Mouse (Mus musculus): ENCODE measurements around the gene Tmtc2. TPM values are rescaled to one million over a fixed set of nuclear protein-coding genes. Genes with fewer than 3 reads are reported as not detected.
"Not testable (repeated sequence)": the region's sequence is repeated elsewhere in the genome, so short reads cannot be mapped to it uniquely, and the experiment has no call there.

Tmtc2 gene
- polyA plus RNA-seq, 1 experiment from 2014 or later: 3.5 TPM

GRCm38 (mm10) chr10:105238291-105238690 is 336.0 kb downstream of the Tmtc2 start:
- not testable (repeated sequence) for H3K4me2 ChIP-seq; H3K36me3 ChIP-seq (ENCODE audit: control insufficient read depth, insufficient read depth, low read length); H3K27me3 ChIP-seq (replicated peaks; ENCODE audit: control insufficient read depth, insufficient read depth, low read length); H3K9ac ChIP-seq (ENCODE audit: low read depth, low read length); H3K4me3 ChIP-seq (ENCODE audit: low read depth, low read length); H3K9me3 ChIP-seq (ENCODE audit: control insufficient read depth, low read length); H3K4me1 ChIP-seq (replicated peaks; ENCODE audit: control insufficient read depth, insufficient read depth, low read length); H3K27ac ChIP-seq (ENCODE audit: low read depth, low read length); ATAC-seq (replicated peaks; ENCODE audit: low FRiP score)
- peak; percentile 74 for DNase-seq (ENCODE audit: low spot score)
- 88% methylated on average over 22 of the region's 22 CpGs for WGBS

- DNase-seq (ENCODE audit: low spot score) (no peak), ATAC-seq (replicated peaks; ENCODE audit: low FRiP score) (no peak)
- no peak overlapping the region for H3K27ac ChIP-seq (ENCODE audit: low read depth, low read length)
- H3K9ac ChIP-seq (ENCODE audit: low read depth, low read length): no peak overlapping the region
- H3K4me2 ChIP-seq: no peak overlapping the region
- H3K9me3 ChIP-seq (ENCODE audit: control insufficient read depth, low read length): no peaks in the 10 kb centered on the region
- H3K4me3 ChIP-seq (ENCODE audit: low read depth, low read length): no peak overlapping the region
- H3K36me3 ChIP-seq (ENCODE audit: control insufficient read depth, insufficient read depth, low read length): no peaks in the 10 kb centered on the region
- 63% methylated on average over 2 of the region's 2 CpGs for WGBS
- H3K27me3 ChIP-seq (replicated peaks; ENCODE audit: control insufficient read depth, insufficient read depth, low read length): no peaks in the 10 kb centered on the region
- no peaks in the 10 kb centered on the region for H3K4me1 ChIP-seq (replicated peaks; ENCODE audit: control insufficient read depth, insufficient read depth, low read length)
Measured at GRCm38 (mm10) chr10:105232864-105233263, 341.4 kb downstream of the Tmtc2 start.

GRCm38 (mm10) chr10:105230416-105230815 is 343.8 kb downstream of the Tmtc2 start:
- H3K27ac ChIP-seq (ENCODE audit: low read depth, low read length): no peak overlapping the region
- H3K4me1 ChIP-seq (replicated peaks; ENCODE audit: control insufficient read depth, insufficient read depth, low read length): no peaks in the 10 kb centered on the region
- no peaks in the 10 kb centered on the region for H3K27me3 ChIP-seq (replicated peaks; ENCODE audit: control insufficient read depth, insufficient read depth, low read length)
- ATAC-seq (replicated peaks; ENCODE audit: low FRiP score): no peak
- no peak overlapping the region for H3K4me2 ChIP-seq
- H3K9me3 ChIP-seq (ENCODE audit: control insufficient read depth, low read length): no peaks in the 10 kb centered on the region
- no peaks in the 10 kb centered on the region for H3K36me3 ChIP-seq (ENCODE audit: control insufficient read depth, insufficient read depth, low read length)
- H3K4me3 ChIP-seq (ENCODE audit: low read depth, low read length): no peak overlapping the region
- 79% methylated on average over 7 of the region's 7 CpGs for WGBS
- H3K9ac ChIP-seq (ENCODE audit: low read depth, low read length): no peak overlapping the region
- DNase-seq (ENCODE audit: low spot score): no peak

GRCm38 (mm10) chr10:105228623-105229022 is 345.6 kb downstream of the Tmtc2 start:
- ATAC-seq (replicated peaks; ENCODE audit: low FRiP score): no peak
- Histone ChIP-seq H3K27me3 (replicated peaks; ENCODE audit: control insufficient read depth, insufficient read depth, low read length) (no peaks in the 10 kb centered on the region), H3K4me1 (replicated peaks; ENCODE audit: control insufficient read depth, insufficient read depth, low read length) (no peaks in the 10 kb centered on the region), H3K9ac (ENCODE audit: low read depth, low read length) (no peak overlapping the region), H3K4me2 (no peak overlapping the region), H3K4me3 (ENCODE audit: low read depth, low read length) (no peak overlapping the region), H3K27ac (ENCODE audit: low read depth, low read length) (no peak overlapping the region), H3K36me3 (ENCODE audit: control insufficient read depth, insufficient read depth, low read length) (no peaks in the 10 kb centered on the region), H3K9me3 (ENCODE audit: control insufficient read depth, low read length) (no peaks in the 10 kb centered on the region)
- no peak for DNase-seq (ENCODE audit: low spot score)
- 90% methylated on average over 2 of the region's 2 CpGs for WGBS

- no peak overlapping the region for H3K4me3 ChIP-seq (ENCODE audit: low read depth, low read length)
- no peaks in the 10 kb centered on the region for H3K27me3 ChIP-seq (replicated peaks; ENCODE audit: control insufficient read depth, insufficient read depth, low read length)
- H3K4me2 ChIP-seq: no peak overlapping the region
- H3K4me1 ChIP-seq (replicated peaks; ENCODE audit: control insufficient read depth, insufficient read depth, low read length): no peaks in the 10 kb centered on the region
- ATAC-seq (replicated peaks; ENCODE audit: low FRiP score) (no peak), DNase-seq (ENCODE audit: low spot score) (no peak)
- no peaks in the 10 kb centered on the region for H3K9me3 ChIP-seq (ENCODE audit: control insufficient read depth, low read length)
- H3K9ac ChIP-seq (ENCODE audit: low read depth, low read length): no peak overlapping the region
- H3K27ac ChIP-seq (ENCODE audit: low read depth, low read length): no peak overlapping the region
- H3K36me3 ChIP-seq (ENCODE audit: control insufficient read depth, insufficient read depth, low read length): no peaks in the 10 kb centered on the region
- 59% methylated on average over 5 of the region's 5 CpGs for WGBS
Measured at GRCm38 (mm10) chr10:105227631-105228030, 346.6 kb downstream of the Tmtc2 start.

GRCm38 (mm10) chr10:105225714-105226113 is 348.5 kb downstream of the Tmtc2 start:
- no peak overlapping the region for H3K27ac ChIP-seq (ENCODE audit: low read depth, low read length)
- H3K36me3 ChIP-seq (ENCODE audit: control insufficient read depth, insufficient read depth, low read length): no peaks in the 10 kb centered on the region
- H3K4me3 ChIP-seq (ENCODE audit: low read depth, low read length): no peak overlapping the region
- no peak overlapping the region for H3K4me2 ChIP-seq
- no peaks in the 10 kb centered on the region for H3K27me3 ChIP-seq (replicated peaks; ENCODE audit: control insufficient read depth, insufficient read depth, low read length)
- no peaks in the 10 kb centered on the region for H3K9me3 ChIP-seq (ENCODE audit: control insufficient read depth, low read length)
- ATAC-seq (replicated peaks; ENCODE audit: low FRiP score) (no peak), DNase-seq (ENCODE audit: low spot score) (no peak)
- no peak overlapping the region for H3K9ac ChIP-seq (ENCODE audit: low read depth, low read length)
- WGBS: 82% methylated on average over 6 of the region's 6 CpGs
- H3K4me1 ChIP-seq (replicated peaks; ENCODE audit: control insufficient read depth, insufficient read depth, low read length): no peaks in the 10 kb centered on the region

GRCm38 (mm10) chr10:105222904-105223303 is 351.3 kb downstream of the Tmtc2 start:
- no peak overlapping the region for H3K27ac ChIP-seq (ENCODE audit: low read depth, low read length)
- DNase-seq (ENCODE audit: low spot score) (no peak), ATAC-seq (replicated peaks; ENCODE audit: low FRiP score) (peak; percentile 89)
- H3K36me3 ChIP-seq (ENCODE audit: control insufficient read depth, insufficient read depth, low read length): no peaks in the 10 kb centered on the region
- H3K4me1 ChIP-seq (replicated peaks; ENCODE audit: control insufficient read depth, insufficient read depth, low read length): no peaks in the 10 kb centered on the region
- WGBS: 58% methylated on average over 5 of the region's 5 CpGs
- H3K9me3 ChIP-seq (ENCODE audit: control insufficient read depth, low read length): no peaks in the 10 kb centered on the region
- no peak overlapping the region for H3K9ac ChIP-seq (ENCODE audit: low read depth, low read length)
- no peak overlapping the region for H3K4me2 ChIP-seq
- no peak overlapping the region for H3K4me3 ChIP-seq (ENCODE audit: low read depth, low read length)
- no peaks in the 10 kb centered on the region for H3K27me3 ChIP-seq (replicated peaks; ENCODE audit: control insufficient read depth, insufficient read depth, low read length)

GRCm38 (mm10) chr10:105201491-105201890 is 372.8 kb downstream of the Tmtc2 start:
- Histone ChIP-seq H3K9ac (ENCODE audit: low read depth, low read length) (no peak overlapping the region), H3K4me1 (replicated peaks; ENCODE audit: control insufficient read depth, insufficient read depth, low read length) (no peaks in the 10 kb centered on the region), H3K4me2 (no peak overlapping the region), H3K9me3 (ENCODE audit: control insufficient read depth, low read length) (no peaks in the 10 kb centered on the region), H3K36me3 (ENCODE audit: control insufficient read depth, insufficient read depth, low read length) (no peaks in the 10 kb centered on the region), H3K4me3 (ENCODE audit: low read depth, low read length) (no peak overlapping the region), H3K27ac (ENCODE audit: low read depth, low read length) (no peak overlapping the region), H3K27me3 (replicated peaks; ENCODE audit: control insufficient read depth, insufficient read depth, low read length) (no peaks in the 10 kb centered on the region)
- no peak for ATAC-seq (replicated peaks; ENCODE audit: low FRiP score)
- 88% methylated on average over 10 of the region's 10 CpGs for WGBS
- no peak for DNase-seq (ENCODE audit: low spot score)

- no peak overlapping the region for H3K9ac ChIP-seq (ENCODE audit: low read depth, low read length)
- H3K4me2 ChIP-seq: no peak overlapping the region
- no peak overlapping the region for H3K4me3 ChIP-seq (ENCODE audit: low read depth, low read length)
- H3K27ac ChIP-seq (ENCODE audit: low read depth, low read length): no peak overlapping the region
- H3K36me3 ChIP-seq (ENCODE audit: control insufficient read depth, insufficient read depth, low read length): no peaks in the 10 kb centered on the region
- H3K27me3 ChIP-seq (replicated peaks; ENCODE audit: control insufficient read depth, insufficient read depth, low read length): no peaks in the 10 kb centered on the region
- 73% methylated on average over 2 of the region's 2 CpGs for WGBS
- DNase-seq (ENCODE audit: low spot score) (no peak), ATAC-seq (replicated peaks; ENCODE audit: low FRiP score) (no peak)
- no peaks in the 10 kb centered on the region for H3K9me3 ChIP-seq (ENCODE audit: control insufficient read depth, low read length)
- H3K4me1 ChIP-seq (replicated peaks; ENCODE audit: control insufficient read depth, insufficient read depth, low read length): no peaks in the 10 kb centered on the region
Measured at GRCm38 (mm10) chr10:105200678-105201077, 373.6 kb downstream of the Tmtc2 start.
